Mouse (Mus musculus): ENCODE measurements around the gene Zfp654.

DNA sequence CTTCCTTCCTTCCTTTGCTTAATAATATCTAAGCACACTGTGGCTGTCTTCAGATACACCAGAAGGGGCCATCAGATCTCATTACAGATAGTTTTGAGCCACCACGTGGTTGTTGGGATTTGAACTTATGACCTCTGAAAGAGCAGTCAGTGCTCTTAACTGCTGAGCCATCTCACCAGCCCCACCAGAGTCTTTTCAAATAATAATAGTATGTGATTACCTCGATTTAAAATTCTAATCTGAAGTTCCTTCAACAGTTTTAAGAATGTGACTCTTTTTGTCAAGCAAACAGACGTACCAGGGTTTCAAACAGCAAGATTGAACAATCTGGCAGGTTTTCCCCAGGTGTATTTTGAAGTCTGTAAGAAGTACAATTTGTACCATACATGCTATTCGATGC is 34.1 kb upstream of the Zfp654 start:
- TF ChIP-seq EP300 (IDR thresholded peaks at IDR 0.05; ENCODE audit: low read depth) (no peak), CTCF (IDR thresholded peaks at IDR 0.05; ENCODE audit: low read depth) (no peak)

All from liver, embryonic 14.5 days (tissue).